Mouse (Mus musculus) stomach, postnatal 0 days (tissue): ENCODE measurements around the gene Adamts17.

Source experiments
- CTCF ChIP-seq: IDR thresholded peaks from 2 replicates; pipeline ENCODE4 v1.5.1; 2016; ENCODE audit warnings: antibody characterized with exemption, low read depth, mild to moderate bottlenecking, moderate library complexity
- EP300 ChIP-seq: optimal IDR thresholded peaks from 2 replicates; pipeline ENCODE3; 2016; ENCODE audit warnings: antibody characterized with exemption

- TF ChIP-seq EP300: no peak
- no peak for TF ChIP-seq CTCF
Measured at GRCm38 (mm10) chr7:66800784-66801183, 38.8 kb upstream of the Adamts17 start.
